Mouse (Mus musculus): ENCODE data around the gene Fam216b. TPM values are rescaled to one million over a fixed set of nuclear protein-coding genes. Genes with fewer than 3 reads are reported as not detected.

Fam216b gene
- polyA plus RNA-seq, 1 experiment, result not detected

GRCm38 (mm10) chr14:78062484-78062883 lies 26.3 kb downstream of the Fam216b start:
- H3K4me1 ChIP-seq (ENCODE audit: control insufficient read depth, insufficient read depth, insufficient read length, low read length), result no peaks in the 10 kb centered on the region
- no peak overlapping the region for H3K27ac ChIP-seq (replicated peaks; ENCODE audit: low read depth, low read length)
- H3K4me3 ChIP-seq (ENCODE audit: insufficient read depth, low read depth, low read length), result no peak overlapping the region

- Histone ChIP-seq H3K4me1 (ENCODE audit: control insufficient read depth, insufficient read depth, insufficient read length, low read length) (no peaks in the 10 kb centered on the region), H3K27ac (replicated peaks; ENCODE audit: low read depth, low read length) (no peak overlapping the region), H3K4me3 (ENCODE audit: insufficient read depth, low read depth, low read length) (no peak overlapping the region)
These were observed 28.2 kb downstream of the Fam216b start for GRCm38 (mm10) chr14:78060609-78060951.

GRCm38 (mm10) chr14:78059878-78060608 lies 28.8 kb downstream of the Fam216b start:
- Histone ChIP-seq H3K4me1 (ENCODE audit: control insufficient read depth, insufficient read depth, insufficient read length, low read length) (no peaks in the 10 kb centered on the region), H3K4me3 (ENCODE audit: insufficient read depth, low read depth, low read length) (no peak overlapping the region), H3K27ac (replicated peaks; ENCODE audit: low read depth, low read length) (no peak overlapping the region)

GRCm38 (mm10) chr14:78057362-78057761 lies 31.4 kb downstream of the Fam216b start:
- no peak overlapping the region for H3K27ac ChIP-seq (replicated peaks; ENCODE audit: low read depth, low read length)
- no peaks in the 10 kb centered on the region for H3K4me1 ChIP-seq (ENCODE audit: control insufficient read depth, insufficient read depth, insufficient read length, low read length)
- no peak overlapping the region for H3K4me3 ChIP-seq (ENCODE audit: insufficient read depth, low read depth, low read length)

- H3K27ac ChIP-seq (replicated peaks; ENCODE audit: low read depth, low read length), result no peak overlapping the region
- H3K4me1 ChIP-seq (ENCODE audit: control insufficient read depth, insufficient read depth, insufficient read length, low read length), result no peaks in the 10 kb centered on the region
- no peak overlapping the region for H3K4me3 ChIP-seq (ENCODE audit: insufficient read depth, low read depth, low read length)
These were observed 32.4 kb downstream of the Fam216b start for GRCm38 (mm10) chr14:78056371-78056770.

GRCm38 (mm10) chr14:78048674-78049073 lies 40.1 kb downstream of the Fam216b start:
- no peak overlapping the region for H3K27ac ChIP-seq (replicated peaks; ENCODE audit: low read depth, low read length)
- H3K4me1 ChIP-seq (ENCODE audit: control insufficient read depth, insufficient read depth, insufficient read length, low read length), result no peaks in the 10 kb centered on the region

GRCm38 (mm10) chr14:78048258-78048657 lies 40.5 kb downstream of the Fam216b start:
- H3K4me1 ChIP-seq (ENCODE audit: control insufficient read depth, insufficient read depth, insufficient read length, low read length), result no peaks in the 10 kb centered on the region
- H3K27ac ChIP-seq (replicated peaks; ENCODE audit: low read depth, low read length), result no peak overlapping the region

More at GRCm38 (mm10) chr14:78048674-78049073, 40.1 kb downstream of the Fam216b start:
- H3K4me3 ChIP-seq (ENCODE audit: insufficient read depth, low read depth, low read length), result no peak overlapping the region

GRCm38 (mm10) chr14:78043079-78043478 lies 45.7 kb downstream of the Fam216b start:
- Histone ChIP-seq H3K4me1 (ENCODE audit: control insufficient read depth, insufficient read depth, insufficient read length, low read length) (no peaks in the 10 kb centered on the region), H3K27ac (replicated peaks; ENCODE audit: low read depth, low read length) (no peak overlapping the region), H3K4me3 (ENCODE audit: insufficient read depth, low read depth, low read length) (no peak overlapping the region)

More at GRCm38 (mm10) chr14:78048258-78048657, 40.5 kb downstream of the Fam216b start:
- no peak overlapping the region for H3K4me3 ChIP-seq (ENCODE audit: insufficient read depth, low read depth, low read length)

- Histone ChIP-seq H3K4me3 (ENCODE audit: insufficient read depth, low read depth, low read length) (no peak overlapping the region), H3K27ac (replicated peaks; ENCODE audit: low read depth, low read length) (no peak overlapping the region), H3K4me1 (ENCODE audit: control insufficient read depth, insufficient read depth, insufficient read length, low read length) (no peaks in the 10 kb centered on the region)
These were observed 46.8 kb downstream of the Fam216b start for GRCm38 (mm10) chr14:78041886-78042526.

- H3K4me1 ChIP-seq (ENCODE audit: control insufficient read depth, insufficient read depth, insufficient read length, low read length), result no peaks in the 10 kb centered on the region
- H3K4me3 ChIP-seq (ENCODE audit: insufficient read depth, low read depth, low read length), result no peak overlapping the region
- H3K27ac ChIP-seq (replicated peaks; ENCODE audit: low read depth, low read length), result no peak overlapping the region
These were observed 48.2 kb downstream of the Fam216b start for GRCm38 (mm10) chr14:78040643-78041042.

- H3K4me3 ChIP-seq (ENCODE audit: insufficient read depth, low read depth, low read length), result no peak overlapping the region
- H3K4me1 ChIP-seq (ENCODE audit: control insufficient read depth, insufficient read depth, insufficient read length, low read length), result no peaks in the 10 kb centered on the region
- no peak overlapping the region for H3K27ac ChIP-seq (replicated peaks; ENCODE audit: low read depth, low read length)
These were observed 49.9 kb downstream of the Fam216b start for GRCm38 (mm10) chr14:78038876-78039275.

Other genes starting within 250 kb of the Fam216b start
- gene Dnajc15, start 213.9 kb downstream of the Fam216b start, polyA plus RNA-seq (2012; ENCODE audit: insufficient read depth, insufficient read length, missing spikeins), result 998 and 1,189 TPM in 2 replicates
- 2.2 TPM in 2 replicates for gene Epsti1, start 184.8 kb downstream of the Fam216b start, polyA plus RNA-seq (2012; ENCODE audit: insufficient read depth, insufficient read length, missing spikeins)
- gene Tnfsf11, start 219.0 kb upstream of the Fam216b start, polyA plus RNA-seq (2012; ENCODE audit: insufficient read depth, insufficient read length, missing spikeins), result not detected in 2 replicates

Measured in brown adipose tissue, adult 24 weeks (tissue).